Mouse (Mus musculus) MEL (cell line): ENCODE results near the gene Cyp2d11. TPM values are rescaled to one million over a fixed set of nuclear protein-coding genes. Genes with fewer than 3 reads are reported as not detected.

Experiments
- DNase-seq: peaks from one replicate; pipeline ENCODE4 v3.0.0; 2011; ENCODE audit warnings: low read depth, low spot score
- H3K27ac ChIP-seq: 2 replicates; pipeline ENCODE4 v1.5.1; 2012; ENCODE audit warnings: low read depth, mild to moderate bottlenecking, control low read depth, low read length, moderate library complexity; ENCODE audit not compliant: control insufficient read depth
- H3K27me3 ChIP-seq, 2 experiments: fragments of 150-350 bp in 1 of 2; sonication (generic) in 1 of 2; 2 replicates each; pipeline ENCODE4 v1.6.1; 2012; ENCODE audit warnings: low read length in 2 of 2, mild to moderate bottlenecking in 2 of 2, improper control_type of control experiment in 1 of 2, moderate library complexity in 1 of 2; ENCODE audit not compliant: insufficient read depth in 2 of 2, control insufficient read depth in 1 of 2
- H3K36me3 ChIP-seq, 2 experiments: 2 replicates each; pipeline ENCODE4 v1.6.1; 2012 to 2014; ENCODE audit warnings: low read length in 2 of 2, improper control_type of control experiment in 1 of 2, inconsistent platforms in 1 of 2, mild to moderate bottlenecking in 1 of 2; ENCODE audit not compliant: insufficient read depth in 2 of 2, control insufficient read depth in 1 of 2
- H3K4me1 ChIP-seq, 2 experiments: fragments of 150-350 bp in 1 of 2; sonication (generic) in 1 of 2; 2 replicates each; pipeline ENCODE4 v1.6.1; 2012; ENCODE audit warnings: low read length in 2 of 2, improper control_type of control experiment in 1 of 2, mild to moderate bottlenecking in 1 of 2; ENCODE audit not compliant: insufficient read depth in 2 of 2, control insufficient read depth in 1 of 2
- H3K4me3 ChIP-seq, 2 experiments: fragments of 150-350 bp in 1 of 2; sonication (generic) in 1 of 2; 2 replicates each; pipeline ENCODE4 v1.5.1; 2012; ENCODE audit warnings: low read depth in 2 of 2, low read length in 2 of 2, mild to moderate bottlenecking in 2 of 2, moderate library complexity in 2 of 2, control low read depth in 1 of 2, improper control_type of control experiment in 1 of 2; ENCODE audit not compliant: control insufficient read depth in 1 of 2, insufficient read depth in 1 of 2
- H3K79me2 ChIP-seq: 2 replicates; pipeline ENCODE4 v1.6.1; 2012; ENCODE audit warnings: mild to moderate bottlenecking, low read length, moderate library complexity; ENCODE audit not compliant: control insufficient read depth, poor library complexity, insufficient read depth
- H3K9ac ChIP-seq: 2 replicates; pipeline ENCODE4 v1.6.1; 2012; ENCODE audit warnings: low read depth, mild to moderate bottlenecking, control low read depth, low read length, moderate library complexity; ENCODE audit not compliant: control insufficient read depth, poor library complexity, severe bottlenecking
- H3K9me3 ChIP-seq: fragments of 150-350 bp; sonication (generic); replicated peaks from 2 replicates; pipeline ENCODE4 v1.6.1; 2012; ENCODE audit warnings: mild to moderate bottlenecking, low read length, improper control_type of control experiment, moderate library complexity; ENCODE audit not compliant: insufficient read depth
- CHD1 ChIP-seq: IDR thresholded peaks from 2 replicates; pipeline ENCODE4 v1.6.1; 2012; ENCODE audit warnings: low read depth, mild to moderate bottlenecking, inconsistent platforms, low read length, improper control_type of control experiment
- CTCF ChIP-seq, 3 experiments: IDR thresholded peaks in 2 of 3; conservative IDR thresholded peaks in 1 of 3; 2 replicates each; pipeline ENCODE4 v1.5.1; 2011 to 2012; ENCODE audit warnings: low read length in 3 of 3, low read depth in 2 of 3, mild to moderate bottlenecking in 2 of 3, improper control_type of control experiment in 1 of 3, inconsistent platforms in 1 of 3, mixed read lengths in 1 of 3, moderate library complexity in 1 of 3; ENCODE audit not compliant: control insufficient read depth in 1 of 3, insufficient read depth in 1 of 3, poor library complexity in 1 of 3, severe bottlenecking in 1 of 3
- ELF1 ChIP-seq: IDR thresholded peaks from 2 replicates; pipeline ENCODE4 v1.6.1; 2014; ENCODE audit warnings: low read depth, mild to moderate bottlenecking, inconsistent platforms, low read length, improper control_type of control experiment, moderate library complexity
- EP300 ChIP-seq, 2 experiments: IDR thresholded peaks; 2 replicates each; pipeline ENCODE4 v1.6.1; 2011; ENCODE audit warnings: improper control_type of control experiment in 2 of 2, low read length in 2 of 2, low read depth in 1 of 2, mild to moderate bottlenecking in 1 of 2
- ETS1 ChIP-seq: IDR thresholded peaks from 2 replicates; pipeline ENCODE4 v1.6.1; 2012; ENCODE audit warnings: low read depth, mild to moderate bottlenecking, inconsistent platforms, low read length, improper control_type of control experiment, moderate library complexity
- HCFC1 ChIP-seq: IDR thresholded peaks from 2 replicates; pipeline ENCODE4 v1.6.1; 2012; ENCODE audit warnings: low read depth, mild to moderate bottlenecking, inconsistent platforms, low read length, improper control_type of control experiment, moderate library complexity
- MAZ ChIP-seq: IDR thresholded peaks from 2 replicates; pipeline ENCODE4 v1.6.1; 2012; ENCODE audit warnings: low read depth, mild to moderate bottlenecking, inconsistent platforms, low read length, improper control_type of control experiment
- POLR2A ChIP-seq, 2 experiments: IDR thresholded peaks; 2 replicates each; pipeline ENCODE4 v1.6.1; 2011 to 2012; ENCODE audit warnings: low read length in 2 of 2, mild to moderate bottlenecking in 2 of 2, control low read depth in 1 of 2, improper control_type of control experiment in 1 of 2, low read depth in 1 of 2, moderate library complexity in 1 of 2; ENCODE audit not compliant: control insufficient read depth in 1 of 2, insufficient read depth in 1 of 2, poor library complexity in 1 of 2
- SIN3A ChIP-seq: IDR thresholded peaks from 2 replicates; pipeline ENCODE4 v1.6.1; 2012; ENCODE audit warnings: low read length, improper control_type of control experiment, inconsistent platforms
- TAL1 ChIP-seq: IDR thresholded peaks from 2 replicates; pipeline ENCODE4 v1.6.1; 2012; ENCODE audit warnings: mild to moderate bottlenecking, inconsistent platforms, low read length, moderate library complexity, mixed read lengths
- TBP ChIP-seq: IDR thresholded peaks from 2 replicates; pipeline ENCODE4 v1.8.0; 2011; ENCODE audit warnings: low read depth, low read length, improper control_type of control experiment
- TCF12 ChIP-seq: IDR thresholded peaks from 2 replicates; pipeline ENCODE4 v1.6.1; 2014; ENCODE audit warnings: low read depth, mild to moderate bottlenecking, inconsistent platforms, low read length, improper control_type of control experiment, moderate library complexity
- polyA plus RNA-seq, 2 experiments: library from polyadenylated mRNA; stranded (reverse) in 1 of 2; unstranded in 1 of 2; fragments of >175 nt in 1 of 2; fragments of >200 nt in 1 of 2; gene quantifications; 2 replicates each; pipeline versions ENCODE4 v1.2.1 to v1.2.4; 2012; ENCODE audit warnings: low replicate concordance in 2 of 2, low read depth in 1 of 2; ENCODE audit not compliant: insufficient read length in 2 of 2, insufficient read depth in 1 of 2, missing spikeins in 1 of 2
- total RNA-seq: library from RNA; depleted of rRNA; stranded (reverse); fragments of 300-350 nt; gene quantifications from 2 replicates; pipeline ENCODE4 v1.2.3, GENCODE M21; 2012; rRNA removed

Cyp2d11 gene
- total and polyA plus RNA-seq, 3 experiments = not detected

DNA sequence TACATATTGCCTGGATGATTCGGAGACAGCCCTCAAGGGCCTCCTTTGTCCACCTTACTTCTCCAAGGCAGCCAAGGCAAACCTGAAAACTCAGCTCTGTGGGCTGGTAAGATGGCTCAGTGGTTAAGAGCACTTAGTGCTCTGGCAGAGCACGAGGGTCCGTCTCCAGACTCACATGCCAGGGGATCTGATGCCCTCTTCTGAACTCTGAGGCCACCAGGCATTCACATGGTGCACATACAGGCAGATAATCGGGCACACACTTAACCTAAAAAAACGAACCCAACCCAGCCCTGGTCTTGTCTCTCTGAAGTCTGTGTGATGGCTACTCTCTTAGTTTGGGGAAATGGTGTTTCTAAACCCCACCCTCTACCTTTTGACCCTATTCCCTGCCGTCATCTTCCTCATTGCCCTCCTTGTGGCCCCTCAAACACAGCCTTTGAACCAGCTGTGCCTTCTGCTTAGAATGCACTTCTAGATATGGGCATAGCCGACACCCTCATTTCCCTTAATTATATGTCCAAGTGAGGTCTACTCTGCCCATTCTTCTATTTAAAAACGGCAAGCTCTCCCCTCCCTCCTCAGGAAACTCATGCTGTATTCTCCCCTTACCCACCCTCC lies 54.1 kb downstream of the Cyp2d11 start:
- H3K79me2 ChIP-seq = peaks cover 31% of the 10 kb centered on the region
- TF ChIP-seq EP300 (IDR thresholded peaks at IDR 0.05; ENCODE audit: low read depth in 1 of 2, low read length in 2 of 2) (peak in 1 of 2 experiments; percentile 22; a peak in 1 of 4 replicates), MAZ (no peak), SIN3A (peak; percentile 52), TAL1 (peak; percentile 14; the same call in 1 of the 2 replicates), CTCF (IDR thresholded peaks at IDR 0.05 in 2 of 3, conservative IDR thresholded peaks at IDR 0.05 in 1 of 3; ENCODE audit: control insufficient read depth in 1 of 3, insufficient read depth in 1 of 3, low read depth in 2 of 3, low read length in 3 of 3, poor library complexity in 1 of 3, severe bottlenecking in 1 of 3) (no peak), POLR2A (IDR thresholded peaks at IDR 0.05; ENCODE audit: control insufficient read depth in 1 of 2, insufficient read depth in 1 of 2, low read depth in 1 of 2, low read length in 2 of 2, poor library complexity in 1 of 2) (no peak; a peak in 1 of 4 replicates), ETS1 (peak; percentile 57; the same call in 1 of the 2 replicates), HCFC1 (0 out of 2 replicates have a peak, but pooled peaks have one; percentile 26), TBP (peak; percentile 46; the same call in 1 of the 2 replicates), CHD1 (0 out of 2 replicates have a peak, but pooled peaks have one; percentile 21), TCF12 (0 out of 2 replicates have a peak, but pooled peaks have one; percentile 37), ELF1 (0 out of 2 replicates have a peak, but pooled peaks have one; percentile 32)
- no peaks in the 10 kb centered on the region for H3K9me3 ChIP-seq
- H3K27me3 ChIP-seq = no peaks in the 10 kb centered on the region
- peak; percentile 62 for DNase-seq
- peaks cover 0 to 37% of the 10 kb centered on the region in 2 experiments; a peak in 2 of 4 replicates for H3K36me3 ChIP-seq
- H3K9ac ChIP-seq = peak overlapping the region; percentile 94
- H3K4me3 ChIP-seq = peak overlapping the region; percentile 78 to 79
- H3K27ac ChIP-seq = peak overlapping the region; percentile 98
- H3K4me1 ChIP-seq = peaks cover 16 to 43% of the 10 kb centered on the region in 2 experiments

Other genes with a start within 250 kb of the Cyp2d11 start
- 40.5 and 52.2 TPM in 2 replicates for gene Srebf2, start 246.8 kb downstream of the Cyp2d11 start, total RNA-seq
- gene Srebf2, start 246.8 kb downstream of the Cyp2d11 start, polyA plus RNA-seq = 100 to 1,000 TPM in 1 of 2 experiments, not detected in 1; 161 TPM
- gene Shisa8, start 181.2 kb downstream of the Cyp2d11 start, total RNA-seq = not detected in 2 replicates
- under 1 TPM in 1 of 2 experiments, not detected in 1; 0.10 TPM for gene Shisa8, start 181.2 kb downstream of the Cyp2d11 start, polyA plus RNA-seq
- gene Tnfrsf13c, start 169.7 kb downstream of the Cyp2d11 start, total RNA-seq = 1.5 TPM in 2 replicates
- under 1 TPM in 1 of 2 experiments, not detected in 1; 0.63 TPM for gene Tnfrsf13c, start 169.7 kb downstream of the Cyp2d11 start, polyA plus RNA-seq
- 23.5 and 23.7 TPM in 2 replicates for gene Cenpm, start 149.3 kb downstream of the Cyp2d11 start, total RNA-seq
- gene Cenpm, start 149.3 kb downstream of the Cyp2d11 start, polyA plus RNA-seq = 10 to 100 TPM in 1 of 2 experiments, not detected in 1; 56.3 TPM
- not detected in 2 replicates for gene 1500009C09Rik, start 141.6 kb downstream of the Cyp2d11 start, total RNA-seq
- gene 1500009C09Rik, start 141.6 kb downstream of the Cyp2d11 start, polyA plus RNA-seq = not detected
- gene Sept3, start 119.1 kb downstream of the Cyp2d11 start, total RNA-seq = not detected in 2 replicates
- not detected for gene Sept3, start 119.1 kb downstream of the Cyp2d11 start, polyA plus RNA-seq
- not detected in 2 replicates for gene Wbp2nl, start 95.1 kb downstream of the Cyp2d11 start, total RNA-seq
- gene Wbp2nl, start 95.1 kb downstream of the Cyp2d11 start, polyA plus RNA-seq = not detected
- 23.9 and 26.4 TPM in 2 replicates for gene Naga, start 55.1 kb downstream of the Cyp2d11 start, total RNA-seq
- gene Naga, start 55.1 kb downstream of the Cyp2d11 start, polyA plus RNA-seq = 10 to 100 TPM in 1 of 2 experiments, not detected in 1; 59.5 TPM
- gene Pheta2, start 55.1 kb downstream of the Cyp2d11 start, total RNA-seq = 25.1 and 34.9 TPM in 2 replicates
- 10 to 100 TPM in 1 of 2 experiments, not detected in 1; 39.3 TPM for gene Pheta2, start 55.1 kb downstream of the Cyp2d11 start, polyA plus RNA-seq
- 111 and 132 TPM in 2 replicates for gene Smdt1, start 55.1 kb downstream of the Cyp2d11 start, total RNA-seq
- gene Smdt1, start 55.1 kb downstream of the Cyp2d11 start, polyA plus RNA-seq = 100 to 1,000 TPM in 1 of 2 experiments, not detected in 1; 159 TPM
- gene Ndufa6, start 39.7 kb downstream of the Cyp2d11 start, total RNA-seq = 377 and 417 TPM in 2 replicates
- gene Ndufa6, start 39.7 kb downstream of the Cyp2d11 start, polyA plus RNA-seq = 100 to 1,000 TPM in 1 of 2 experiments, not detected in 1; 235 TPM
- gene Cyp2d22, start 13.8 kb downstream of the Cyp2d11 start, total RNA-seq = not detected in 2 replicates
- gene Cyp2d22, start 13.8 kb downstream of the Cyp2d11 start, polyA plus RNA-seq = under 1 TPM in 1 of 2 experiments, not detected in 1; 0.10 TPM
- gene Cyp2d10, start 13.2 kb upstream of the Cyp2d11 start, total RNA-seq = not detected in 2 replicates
- gene Cyp2d10, start 13.2 kb upstream of the Cyp2d11 start, polyA plus RNA-seq = not detected
- gene Cyp2d9, start 39.4 kb upstream of the Cyp2d11 start, total RNA-seq = not detected in 2 replicates
- not detected for gene Cyp2d9, start 39.4 kb upstream of the Cyp2d11 start, polyA plus RNA-seq
- gene Cyp2d12, start 161.1 kb upstream of the Cyp2d11 start, total RNA-seq = not detected in 2 replicates
- gene Cyp2d12, start 161.1 kb upstream of the Cyp2d11 start, polyA plus RNA-seq = not detected
- gene Cyp2d34, start 226.9 kb upstream of the Cyp2d11 start, total RNA-seq = not detected in 2 replicates
- not detected for gene Cyp2d34, start 226.9 kb upstream of the Cyp2d11 start, polyA plus RNA-seq